Mouse (Mus musculus): ENCODE measurements at regions not wholly inside any gene's neighbourhood (a gene's known extent, or its start where the extent isn't known, plus 50 kb on each side); places are given as distances from the start of the nearest gene placed in this dataset.
A peak's percentile ranks its signal among the peaks of the same experiment; 100 is the strongest.

GRCm38 (mm10) chr1:154255971-154256370, 55.0 kb downstream of the Zfp648 start:
- DNase-seq (ENCODE audit: low read depth in 1 of 2, low spot score in 2 of 2), result no peak

- DNase-seq (ENCODE audit: low read depth in 1 of 2, low spot score in 2 of 2), result peak in 1 of 2 experiments; percentile 32
Observed at GRCm38 (mm10) chr1:154256811-154257210, 55.8 kb downstream of the Zfp648 start.

- DNase-seq (ENCODE audit: low read depth in 1 of 2, low spot score in 2 of 2), result peak in 1 of 2 experiments; percentile 19
Observed at GRCm38 (mm10) chr1:154258511-154258910, 57.5 kb downstream of the Zfp648 start.

- no peak for DNase-seq (ENCODE audit: low read depth in 1 of 2, low spot score in 2 of 2)
Observed at GRCm38 (mm10) chr1:154260393-154260792, 59.4 kb downstream of the Zfp648 start.

- no peak for DNase-seq (ENCODE audit: low read depth in 1 of 2, low spot score in 2 of 2)
Observed at GRCm38 (mm10) chr1:154281438-154281837, 80.5 kb downstream of the Zfp648 start.

GRCm38 (mm10) chr1:154286080-154286479, 85.1 kb downstream of the Zfp648 start:
- no peak for DNase-seq (ENCODE audit: low read depth in 1 of 2, low spot score in 2 of 2)

- DNase-seq (ENCODE audit: low read depth in 1 of 2, low spot score in 2 of 2), result no peak
Observed at GRCm38 (mm10) chr1:154292729-154293128, 91.7 kb downstream of the Zfp648 start.

GRCm38 (mm10) chr1:154296080-154296479, 95.1 kb downstream of the Zfp648 start:
- DNase-seq (ENCODE audit: low read depth in 1 of 2, low spot score in 2 of 2), result no peak

GRCm38 (mm10) chr1:154299866-154300265, 98.9 kb downstream of the Zfp648 start:
- DNase-seq (ENCODE audit: low read depth in 1 of 2, low spot score in 2 of 2), result no peak

- no peak for DNase-seq (ENCODE audit: low read depth in 1 of 2, low spot score in 2 of 2)
Observed at GRCm38 (mm10) chr1:154309650-154310049, 108.7 kb downstream of the Zfp648 start.
